Mouse (Mus musculus): ENCODE results near the gene Msl3l2. TPM values are rescaled to one million over a fixed set of nuclear protein-coding genes. Genes with fewer than 3 reads are reported as not detected.
A peak's percentile ranks its signal among the peaks of the same experiment; 100 is the strongest.

Msl3l2 gene
- polyA plus RNA-seq, 1 experiment from 2014 or later, result 13.1 TPM

DNA sequence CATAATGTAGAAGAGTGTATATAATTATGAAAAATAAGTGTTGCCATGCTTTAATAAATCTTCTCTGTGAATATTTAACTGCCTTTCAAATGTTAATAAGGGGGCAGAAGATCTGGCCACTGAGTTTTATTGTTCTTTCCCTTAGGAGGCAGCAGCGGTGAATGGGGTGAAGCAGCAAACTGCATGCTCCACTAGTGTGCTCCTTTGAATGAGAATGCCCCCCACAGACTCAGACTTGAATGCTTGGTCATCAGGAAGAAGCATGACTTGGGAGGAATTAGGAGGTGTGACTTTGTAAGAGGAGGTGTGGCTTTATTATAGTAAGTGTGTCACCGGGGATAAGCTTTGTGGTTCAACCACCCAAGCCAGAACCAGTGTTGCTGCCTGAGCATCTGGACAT is 52.0 kb downstream of the Msl3l2 start:
- Histone ChIP-seq H3K27ac (no peak overlapping the region), H3K4me1 (replicated peaks; ENCODE audit: control insufficient read depth, insufficient read depth, low read length) (no peaks in the 10 kb centered on the region), H3K9me3 (ENCODE audit: control insufficient read depth, low read length) (no peaks in the 10 kb centered on the region), H3K4me2 (replicated peaks) (no peak overlapping the region), H3K9ac (no peak overlapping the region), H3K4me3 (replicated peaks; ENCODE audit: low read length) (no peak overlapping the region), H3K27me3 (ENCODE audit: control insufficient read depth, insufficient read depth, low read length) (no peaks in the 10 kb centered on the region), H3K36me3 (replicated peaks; ENCODE audit: control insufficient read depth, insufficient read depth) (no peaks in the 10 kb centered on the region)
- DNase-seq (ENCODE audit: low spot score), result no peak
- WGBS, result 8% methylated on average over 2 of the region's 2 CpGs
- ATAC-seq (ENCODE audit: low FRiP score), result peak; percentile 73; the same call in 1 of the 2 replicates

DNA sequence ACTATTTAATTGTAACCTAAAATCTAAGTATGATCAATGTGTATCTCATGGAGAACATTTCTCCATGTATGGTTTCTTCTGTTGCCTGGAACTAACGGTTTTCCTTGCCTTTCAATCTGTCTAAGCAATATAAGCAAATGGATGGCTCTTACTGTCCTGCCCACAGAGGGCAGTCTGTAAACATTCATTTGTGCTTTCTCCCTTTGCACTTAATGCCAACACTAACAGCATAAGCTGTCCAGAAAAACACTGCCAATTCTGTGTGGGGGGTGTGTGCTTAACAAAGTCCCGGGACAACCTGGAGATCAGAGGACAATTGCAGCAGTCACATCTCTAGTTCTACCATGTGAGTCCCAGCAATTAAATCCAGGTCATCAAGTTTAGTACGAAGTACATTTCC is 57.7 kb downstream of the Msl3l2 start:
- 70% methylated on average over 3 of the region's 3 CpGs for WGBS
- DNase-seq (ENCODE audit: low spot score) (no peak), ATAC-seq (ENCODE audit: low FRiP score) (no peak)
- H3K4me2 ChIP-seq (replicated peaks), result no peak overlapping the region
- no peaks in the 10 kb centered on the region for H3K27me3 ChIP-seq (ENCODE audit: control insufficient read depth, insufficient read depth, low read length)
- no peak overlapping the region for H3K27ac ChIP-seq
- H3K9ac ChIP-seq, result no peak overlapping the region
- H3K9me3 ChIP-seq (ENCODE audit: control insufficient read depth, low read length), result no peaks in the 10 kb centered on the region
- no peaks in the 10 kb centered on the region for H3K36me3 ChIP-seq (replicated peaks; ENCODE audit: control insufficient read depth, insufficient read depth)
- no peak overlapping the region for H3K4me3 ChIP-seq (replicated peaks; ENCODE audit: low read length)
- H3K4me1 ChIP-seq (replicated peaks; ENCODE audit: control insufficient read depth, insufficient read depth, low read length), result no peaks in the 10 kb centered on the region

DNA sequence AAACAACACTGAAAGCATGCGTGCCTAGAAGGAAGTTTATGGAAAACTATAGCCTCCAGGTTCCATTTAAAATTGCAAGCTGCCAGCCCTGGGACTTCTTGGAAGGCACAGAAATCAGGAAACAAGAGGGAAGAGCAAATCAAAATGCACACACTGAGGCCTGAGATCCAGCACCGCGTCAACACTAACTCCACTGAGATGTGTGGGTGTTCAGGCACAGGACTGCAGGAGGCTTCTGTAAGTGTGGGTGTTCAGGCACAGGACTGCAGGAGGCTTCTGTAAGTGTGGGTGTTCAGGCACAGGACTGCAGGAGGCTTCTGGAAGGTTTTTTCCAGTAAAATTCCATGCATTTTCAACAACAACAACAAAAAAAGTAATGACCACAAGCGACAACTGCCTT is 59.0 kb downstream of the Msl3l2 start:
- Histone ChIP-seq H3K36me3 (replicated peaks; ENCODE audit: control insufficient read depth, insufficient read depth) (no peaks in the 10 kb centered on the region), H3K4me1 (replicated peaks; ENCODE audit: control insufficient read depth, insufficient read depth, low read length) (no peaks in the 10 kb centered on the region), H3K4me2 (replicated peaks) (no peak overlapping the region), H3K27ac (no peak overlapping the region), H3K9me3 (ENCODE audit: control insufficient read depth, low read length) (no peaks in the 10 kb centered on the region), H3K4me3 (replicated peaks; ENCODE audit: low read length) (no peak overlapping the region), H3K27me3 (ENCODE audit: control insufficient read depth, insufficient read depth, low read length) (no peaks in the 10 kb centered on the region), H3K9ac (no peak overlapping the region)
- ATAC-seq (ENCODE audit: low FRiP score) (no peak), DNase-seq (ENCODE audit: low spot score) (no peak)
- WGBS, result 89% methylated on average over 4 of the region's 4 CpGs

Other genes starting within 250 kb of the Msl3l2 start
- gene Tbc1d32, start 121.8 kb downstream of the Msl3l2 start, polyA plus RNA-seq (2014; fragmentation: Nextera tagmentation; extraction: Ambion mirVana), result 3.2 and 3.8 TPM in 2 replicates